21 mouse cellular contexts compared by ENCODE assay signal in the genomic region with DNA sequence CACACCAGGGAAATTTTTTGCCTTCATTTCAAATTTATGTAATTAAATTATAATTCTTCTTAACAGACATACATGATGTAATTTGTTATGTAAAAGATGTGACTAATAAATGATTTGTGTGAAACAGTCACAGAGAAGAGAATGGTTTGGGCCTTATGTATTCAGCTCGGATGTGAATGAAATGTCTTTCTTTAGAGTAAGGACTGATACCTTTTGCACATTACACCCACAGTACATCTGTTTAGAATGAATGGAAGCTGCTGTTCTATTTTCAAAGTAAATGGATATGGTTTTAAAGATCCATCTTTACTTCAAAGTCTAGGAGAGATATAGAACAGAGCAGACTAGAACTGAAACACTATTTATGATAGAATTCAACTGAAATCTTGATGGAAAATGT.
DNase-seq lines count a peak whose midpoint lies in the region; ATAC-seq lines count a peak whose summit lies in the region.
"Had no signal": no experiment of that assay in that cellular context is flagged by ENCODE, and none has a peak within 500 bp of the region (broad histone marks: within the 10 kb centered on the region; RNA-seq: fewer than 3 reads in every experiment).

No protein-coding gene starts in this region.

- no peak for DNase-seq in frontal cortex, postnatal 25 days (ENCODE audit: low spot score in 2 of 2)
- peak; percentile 10 for DNase-seq in left cerebral cortex, adult 11 months (ENCODE audit: low spot score)
- no peak for DNase-seq in left cerebral cortex, adult 8-10 months (ENCODE audit: low spot score in 2 of 2)
- DNase-seq in brain, adult 2 months (ENCODE audit: low read depth, low spot score) = peak; percentile 62
- no peak for DNase-seq in spleen, adult 18-20 months
- DNase-seq: adrenal gland, adult 8-10 months; adrenal gland, postnatal 14 days; adrenal gland, postnatal 36 days; B cell, adult 2 months; cerebellum, adult 11 months; cerebellum, adult 18-20 months; cerebellum, adult 8-10 months; cerebellum, adult 9-11 months; cerebellum, postnatal 14 days; cerebellum, postnatal 36 days had no signal

- ATAC-seq in frontal cortex, adult (ENCODE audit: low TSS enrichment) = peak; percentile 94
- ATAC-seq: activated CD4-positive, CD25-positive, alpha-beta regulatory T cell, adult 4 months; CD4-positive, CD25-positive, alpha-beta regulatory T cell, adult 4 months; forebrain, embryonic 14.5 days; forebrain, embryonic 16.5 days; Patski had no signal

Comparison
In these comparisons a context has a peak if more than half of its experiments do, and no peak if none do; other contexts are left out.
1. DNase-seq: peak in left cerebral cortex, adult 11 months (single experiment) and brain, adult 2 months (single experiment); none in frontal cortex, postnatal 25 days (0 of 2), left cerebral cortex, adult 8-10 months (0 of 2) and spleen, adult 18-20 months (0 of 2).